Mouse (Mus musculus): ENCODE measurements at regions not wholly inside any gene's neighbourhood (a gene's known extent, or its start where the extent isn't known, plus 50 kb on each side); places are given as distances from the start of the nearest gene placed in this dataset.

DNA sequence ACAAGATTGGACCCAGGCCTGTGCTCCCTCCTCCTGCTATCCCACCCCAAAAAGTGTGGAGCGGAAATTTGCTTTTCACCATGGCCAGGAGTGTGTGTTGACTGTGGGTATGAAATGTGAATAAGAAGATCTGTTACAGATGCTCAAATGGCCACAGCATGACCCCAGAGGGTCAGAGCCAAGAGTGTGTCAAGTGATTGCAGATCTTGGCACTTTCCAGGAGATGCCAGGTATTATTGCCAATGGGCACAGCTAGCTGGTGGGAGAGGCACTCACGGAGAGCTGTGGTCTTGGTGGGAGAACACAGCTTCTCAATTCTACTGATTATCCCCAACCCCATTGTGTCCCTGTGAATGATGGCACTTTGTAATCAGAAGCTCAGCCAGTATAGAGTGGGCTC is 62.7 kb downstream of the Smim20 start:
- H3K4me2 ChIP-seq (ENCODE audit: low read depth, low read length): no peak overlapping the region
- no peak overlapping the region for H3K9ac ChIP-seq (ENCODE audit: low read depth, low read length)
- no peak overlapping the region for H3K4me3 ChIP-seq (ENCODE audit: low read length)
- no peaks in the 10 kb centered on the region for H3K9me3 ChIP-seq (ENCODE audit: control insufficient read depth, low read length)
- no peaks in the 10 kb centered on the region for H3K36me3 ChIP-seq (ENCODE audit: control insufficient read depth, insufficient read depth, low read length)
- no peaks in the 10 kb centered on the region for H3K4me1 ChIP-seq (ENCODE audit: control insufficient read depth, insufficient read depth, low read length)
- no peak overlapping the region for H3K27ac ChIP-seq (ENCODE audit: low read length)
- H3K27me3 ChIP-seq (replicated peaks; ENCODE audit: control insufficient read depth, insufficient read depth, low read length): no peaks in the 10 kb centered on the region
- WGBS: 84% methylated on average over 2 of the region's 2 CpGs
- ATAC-seq: no peak

DNA sequence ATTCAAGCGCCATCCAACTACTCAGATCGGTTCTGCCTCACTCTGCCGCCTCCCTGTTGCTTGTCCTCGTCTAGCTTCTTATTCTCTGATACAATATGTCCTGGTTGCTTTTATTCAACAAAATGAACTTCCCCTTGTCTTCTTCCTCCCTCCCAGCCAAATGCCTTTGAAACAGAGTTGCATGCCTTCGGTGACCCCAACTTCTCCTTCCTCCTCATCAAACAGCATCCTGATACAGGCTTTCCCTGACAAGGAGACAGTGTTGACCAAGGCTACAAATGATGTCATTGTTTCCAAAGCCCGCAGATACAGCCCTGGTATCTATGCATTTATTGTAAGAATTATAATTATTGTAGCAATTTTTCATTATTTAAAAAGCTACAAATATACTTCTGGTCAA is 69.8 kb downstream of the Smim20 start:
- Histone ChIP-seq H3K4me1 (ENCODE audit: control insufficient read depth, insufficient read depth, low read length) (no peaks in the 10 kb centered on the region), H3K9me3 (ENCODE audit: control insufficient read depth, low read length) (no peaks in the 10 kb centered on the region), H3K4me3 (ENCODE audit: low read length) (no peak overlapping the region), H3K27me3 (replicated peaks; ENCODE audit: control insufficient read depth, insufficient read depth, low read length) (no peaks in the 10 kb centered on the region), H3K9ac (ENCODE audit: low read depth, low read length) (no peak overlapping the region), H3K4me2 (ENCODE audit: low read depth, low read length) (no peak overlapping the region), H3K36me3 (ENCODE audit: control insufficient read depth, insufficient read depth, low read length) (no peaks in the 10 kb centered on the region), H3K27ac (ENCODE audit: low read length) (no peak overlapping the region)
- 75% methylated on average over 6 of the region's 6 CpGs for WGBS
- no peak for ATAC-seq

DNA sequence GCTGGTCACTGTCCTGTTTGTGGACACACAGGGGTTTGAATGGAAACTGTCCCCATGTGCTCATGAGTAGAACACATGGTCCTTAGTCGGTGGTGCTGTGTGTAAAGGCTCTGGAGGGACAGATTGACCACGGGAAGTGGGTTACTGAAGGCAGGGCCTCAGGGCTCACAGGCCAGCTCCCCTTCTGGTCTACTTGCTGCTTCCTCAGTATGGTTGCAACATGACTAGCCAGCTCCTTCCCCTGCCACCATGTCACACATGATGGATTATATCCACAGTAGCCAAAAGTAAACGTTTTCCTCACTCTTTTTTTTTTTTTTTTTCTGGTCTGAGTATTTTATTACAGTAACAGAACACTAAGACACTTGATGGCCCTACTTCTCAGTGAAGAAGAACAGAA is 70.9 kb downstream of the Smim20 start:
- Histone ChIP-seq H3K9me3 (ENCODE audit: control insufficient read depth, low read length) (no peaks in the 10 kb centered on the region), H3K4me2 (ENCODE audit: low read depth, low read length) (no peak overlapping the region), H3K36me3 (ENCODE audit: control insufficient read depth, insufficient read depth, low read length) (no peaks in the 10 kb centered on the region), H3K4me1 (ENCODE audit: control insufficient read depth, insufficient read depth, low read length) (no peaks in the 10 kb centered on the region), H3K27ac (ENCODE audit: low read length) (no peak overlapping the region), H3K9ac (ENCODE audit: low read depth, low read length) (no peak overlapping the region), H3K4me3 (ENCODE audit: low read length) (no peak overlapping the region), H3K27me3 (replicated peaks; ENCODE audit: control insufficient read depth, insufficient read depth, low read length) (no peaks in the 10 kb centered on the region)
- 43% methylated on average over 3 of the region's 3 CpGs for WGBS
- no peak for ATAC-seq

DNA sequence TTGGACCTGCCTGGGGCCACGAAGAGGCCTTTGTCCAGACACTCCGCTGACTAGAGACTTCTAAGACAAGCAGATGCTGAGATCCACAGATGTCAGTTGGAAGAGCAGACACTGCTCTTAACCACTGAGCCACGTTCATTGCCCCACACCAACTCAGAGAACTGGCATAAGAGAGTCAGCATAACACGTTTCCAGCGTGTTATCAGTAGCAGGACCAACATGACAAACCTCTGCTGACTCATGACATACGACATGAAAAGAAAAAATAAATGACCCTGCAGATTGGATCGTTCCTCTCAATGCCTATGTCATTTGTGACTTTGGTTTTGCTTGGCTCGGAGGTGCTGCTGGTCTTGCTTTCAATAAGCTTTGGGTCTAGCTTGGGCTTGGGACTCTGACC is 78.3 kb downstream of the Smim20 start:
- 86% methylated on average over 8 of the region's 8 CpGs for whole genome bisulfite sequencing
- 0 out of 2 replicates have a peak, but pooled peaks cover 3% of the 10 kb centered on the region for H3K4me1 ChIP-seq (ENCODE audit: control insufficient read depth, insufficient read depth, low read length)

DNA sequence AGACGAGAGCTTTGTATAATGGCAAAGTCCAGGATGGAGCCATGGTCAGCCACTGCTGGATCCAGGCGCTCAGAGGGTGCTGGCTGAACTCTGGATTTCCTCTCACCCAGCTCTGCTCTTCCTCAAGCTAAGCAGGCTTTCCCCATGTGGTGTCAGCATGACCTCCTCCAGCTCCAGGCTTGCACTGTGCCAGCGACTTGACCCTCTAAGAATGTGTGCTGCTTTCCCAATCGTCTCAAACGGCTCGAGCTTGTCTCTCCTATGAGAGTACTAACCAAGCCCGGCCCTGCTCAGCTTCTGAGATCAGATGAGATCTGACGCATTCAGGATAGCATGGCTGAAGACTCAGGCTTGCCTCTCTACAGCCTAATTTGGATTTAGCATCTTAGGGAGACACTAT is 79.1 kb downstream of the Smim20 start:
- Histone ChIP-seq H3K9ac (ENCODE audit: low read depth, low read length) (no peak overlapping the region), H3K4me2 (ENCODE audit: low read depth, low read length) (no peak overlapping the region), H3K9me3 (ENCODE audit: control insufficient read depth, low read length) (no peaks in the 10 kb centered on the region), H3K4me1 (ENCODE audit: control insufficient read depth, insufficient read depth, low read length) (0 out of 2 replicates have a peak, but pooled peaks cover 3% of the 10 kb centered on the region), H3K27me3 (replicated peaks; ENCODE audit: control insufficient read depth, insufficient read depth, low read length) (no peaks in the 10 kb centered on the region), H3K4me3 (ENCODE audit: low read length) (no peak overlapping the region), H3K27ac (ENCODE audit: low read length) (no peak overlapping the region), H3K36me3 (ENCODE audit: control insufficient read depth, insufficient read depth, low read length) (no peaks in the 10 kb centered on the region)
- 52% methylated on average over 8 of the region's 8 CpGs for WGBS
- ATAC-seq: no peak

More for the DNA sequence above, 78.3 kb downstream of the Smim20 start:
- Histone ChIP-seq H3K4me3 (ENCODE audit: low read length) (no peak overlapping the region), H3K36me3 (ENCODE audit: control insufficient read depth, insufficient read depth, low read length) (no peaks in the 10 kb centered on the region), H3K27me3 (replicated peaks; ENCODE audit: control insufficient read depth, insufficient read depth, low read length) (no peaks in the 10 kb centered on the region), H3K9me3 (ENCODE audit: control insufficient read depth, low read length) (no peaks in the 10 kb centered on the region), H3K9ac (ENCODE audit: low read depth, low read length) (no peak overlapping the region), H3K27ac (ENCODE audit: low read length) (no peak overlapping the region), H3K4me2 (ENCODE audit: low read depth, low read length) (no peak overlapping the region)
- ATAC-seq: no peak

DNA sequence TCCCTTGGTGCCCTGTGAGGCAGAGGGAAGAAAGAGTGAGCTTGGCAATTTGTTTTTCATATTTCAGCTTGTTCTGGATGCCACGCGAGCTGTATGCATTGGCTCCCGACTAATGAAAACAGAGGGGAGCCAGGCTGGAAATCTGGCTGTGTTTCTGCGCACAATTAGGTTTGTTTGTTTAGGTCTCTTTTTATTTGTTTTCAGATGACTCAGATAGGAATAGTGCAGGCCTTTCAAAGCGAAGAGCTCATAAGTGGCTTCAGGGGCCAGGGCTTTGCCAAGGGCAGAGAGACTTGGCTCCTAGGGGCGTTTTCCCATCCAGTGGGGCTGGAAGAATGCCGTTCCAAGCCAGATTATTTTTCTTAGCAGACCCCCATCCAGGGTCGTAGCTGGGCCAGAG is 79.9 kb downstream of the Smim20 start:
- no peak overlapping the region for H3K9ac ChIP-seq (ENCODE audit: low read depth, low read length)
- H3K27me3 ChIP-seq (replicated peaks; ENCODE audit: control insufficient read depth, insufficient read depth, low read length): no peaks in the 10 kb centered on the region
- H3K4me3 ChIP-seq (ENCODE audit: low read length): no peak overlapping the region
- ATAC-seq: no peak
- 0 out of 2 replicates have a peak, but pooled peaks cover 3% of the 10 kb centered on the region for H3K4me1 ChIP-seq (ENCODE audit: control insufficient read depth, insufficient read depth, low read length)
- no peak overlapping the region for H3K4me2 ChIP-seq (ENCODE audit: low read depth, low read length)
- H3K36me3 ChIP-seq (ENCODE audit: control insufficient read depth, insufficient read depth, low read length): no peaks in the 10 kb centered on the region
- 38% methylated on average over 8 of the region's 8 CpGs for WGBS
- no peaks in the 10 kb centered on the region for H3K9me3 ChIP-seq (ENCODE audit: control insufficient read depth, low read length)
- no peak overlapping the region for H3K27ac ChIP-seq (ENCODE audit: low read length)

DNA sequence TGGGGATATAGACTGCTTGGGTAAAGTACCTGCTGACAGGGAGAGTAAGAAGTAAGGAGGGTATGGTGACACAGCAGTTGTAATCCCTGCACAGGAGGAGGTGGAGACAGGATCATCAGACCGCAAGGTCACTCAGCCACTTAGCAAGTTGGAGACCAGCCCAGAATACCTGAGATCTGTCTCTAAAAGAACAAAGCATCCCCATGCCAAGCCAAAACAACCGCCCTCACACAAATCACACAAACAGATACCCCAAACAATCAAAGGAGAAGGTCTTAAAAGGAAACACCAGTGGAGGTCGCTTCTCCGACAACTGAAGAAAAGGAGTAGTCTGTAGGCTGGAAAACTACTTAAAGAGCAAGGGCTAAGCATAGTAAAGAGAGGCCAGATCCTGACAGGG is 86.0 kb downstream of the Smim20 start:
- Histone ChIP-seq H3K27ac (ENCODE audit: low read length) (no peak overlapping the region), H3K4me2 (ENCODE audit: low read depth, low read length) (no peak overlapping the region), H3K27me3 (replicated peaks; ENCODE audit: control insufficient read depth, insufficient read depth, low read length) (no peaks in the 10 kb centered on the region), H3K9me3 (ENCODE audit: control insufficient read depth, low read length) (no peaks in the 10 kb centered on the region), H3K4me1 (ENCODE audit: control insufficient read depth, insufficient read depth, low read length) (no peaks in the 10 kb centered on the region), H3K36me3 (ENCODE audit: control insufficient read depth, insufficient read depth, low read length) (no peaks in the 10 kb centered on the region), H3K9ac (ENCODE audit: low read depth, low read length) (no peak overlapping the region), H3K4me3 (ENCODE audit: low read length) (no peak overlapping the region)
- 60% methylated on average over 4 of the region's 4 CpGs for WGBS
- no peak for ATAC-seq

DNA sequence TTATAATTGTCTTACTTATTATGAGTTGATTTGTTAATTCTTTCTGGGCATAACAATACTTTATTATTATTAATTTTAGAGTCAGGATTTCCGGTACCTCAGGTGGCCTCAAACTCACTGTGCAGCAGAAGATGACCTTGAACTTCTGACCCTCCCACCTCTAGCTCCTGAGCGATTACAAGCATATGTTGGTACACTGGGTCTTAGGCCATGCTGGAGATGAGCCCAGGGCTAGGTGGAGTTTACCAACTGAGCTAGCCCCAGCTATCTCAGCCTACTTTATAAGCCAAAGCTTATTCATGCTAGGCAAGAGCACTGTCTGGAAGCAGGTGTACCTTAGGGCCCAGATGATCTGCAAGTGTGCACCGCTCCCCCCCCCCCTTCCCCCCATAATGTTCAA is 87.4 kb downstream of the Smim20 start:
- H3K4me3 ChIP-seq (ENCODE audit: low read length): no peak overlapping the region
- 0 out of 2 replicates have a peak, but pooled peaks have one; percentile 10 for ATAC-seq
- H3K27ac ChIP-seq (ENCODE audit: low read length): no peak overlapping the region
- H3K36me3 ChIP-seq (ENCODE audit: control insufficient read depth, insufficient read depth, low read length): no peaks in the 10 kb centered on the region
- H3K4me1 ChIP-seq (ENCODE audit: control insufficient read depth, insufficient read depth, low read length): no peaks in the 10 kb centered on the region
- no peaks in the 10 kb centered on the region for H3K27me3 ChIP-seq (replicated peaks; ENCODE audit: control insufficient read depth, insufficient read depth, low read length)
- 93% methylated on average over 3 of the region's 3 CpGs for WGBS
- H3K4me2 ChIP-seq (ENCODE audit: low read depth, low read length): no peak overlapping the region
- H3K9ac ChIP-seq (ENCODE audit: low read depth, low read length): no peak overlapping the region
- no peaks in the 10 kb centered on the region for H3K9me3 ChIP-seq (ENCODE audit: control insufficient read depth, low read length)

DNA sequence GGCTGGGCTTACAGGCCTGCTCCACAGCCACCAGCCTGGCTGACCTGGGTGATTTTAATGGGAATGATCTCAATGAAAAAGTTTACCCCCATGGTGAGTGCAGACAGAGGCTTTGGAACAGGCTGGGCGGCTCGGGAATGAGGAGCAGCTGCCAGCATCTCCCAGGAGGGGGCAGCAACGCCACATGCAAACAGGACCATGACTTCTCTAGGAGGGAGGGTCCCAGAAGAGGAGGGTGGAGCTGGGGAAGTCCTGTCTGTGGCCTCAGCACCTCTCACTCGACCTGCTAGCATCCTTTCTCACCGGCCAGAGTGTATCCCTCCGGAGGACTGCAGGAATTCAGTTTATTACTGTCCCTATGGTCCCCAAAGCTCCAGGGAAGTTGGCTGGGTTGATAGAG is 88.2 kb downstream of the Smim20 start:
- no peaks in the 10 kb centered on the region for H3K9me3 ChIP-seq (ENCODE audit: control insufficient read depth, low read length)
- WGBS: 2% methylated on average over 6 of the region's 6 CpGs
- no peaks in the 10 kb centered on the region for H3K27me3 ChIP-seq (replicated peaks; ENCODE audit: control insufficient read depth, insufficient read depth, low read length)
- no peak overlapping the region for H3K27ac ChIP-seq (ENCODE audit: low read length)
- peak; percentile 81 for ATAC-seq
- no peak overlapping the region for H3K9ac ChIP-seq (ENCODE audit: low read depth, low read length)
- H3K4me2 ChIP-seq (ENCODE audit: low read depth, low read length): no peak overlapping the region
- H3K4me1 ChIP-seq (ENCODE audit: control insufficient read depth, insufficient read depth, low read length): no peaks in the 10 kb centered on the region
- no peak overlapping the region for H3K4me3 ChIP-seq (ENCODE audit: low read length)
- no peaks in the 10 kb centered on the region for H3K36me3 ChIP-seq (ENCODE audit: control insufficient read depth, insufficient read depth, low read length)

DNA sequence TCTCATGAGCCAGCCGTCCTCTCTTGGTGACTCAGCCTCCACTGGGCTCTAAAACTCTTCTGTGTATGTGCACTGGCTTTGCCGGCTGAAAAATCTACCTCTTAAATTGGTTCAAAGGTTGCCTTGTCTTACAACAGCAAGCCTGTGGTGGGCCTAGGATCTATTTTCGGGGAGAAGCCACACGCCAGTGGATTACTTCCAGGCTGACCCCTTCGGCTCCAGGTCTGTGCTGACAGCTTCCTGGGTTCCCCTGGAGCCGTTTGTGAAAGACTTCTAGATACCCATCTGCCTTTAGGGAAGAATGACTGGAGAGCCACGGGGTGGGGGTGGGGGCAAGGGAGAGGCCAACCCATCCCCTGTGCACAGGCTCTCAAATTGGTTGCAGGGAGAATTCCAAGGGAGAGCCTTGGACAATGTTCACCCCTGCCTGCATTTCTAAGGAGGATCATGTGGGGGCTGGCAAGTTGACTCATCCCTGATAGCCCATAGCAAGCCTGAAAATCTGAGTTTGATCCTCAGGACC is 90.3 kb downstream of the Smim20 start:
- H3K27ac ChIP-seq (ENCODE audit: low read length): no peak overlapping the region
- H3K4me3 ChIP-seq (ENCODE audit: low read length): no peak overlapping the region
- no peak overlapping the region for H3K9ac ChIP-seq (ENCODE audit: low read depth, low read length)
- ATAC-seq: no peak
- no peaks in the 10 kb centered on the region for H3K27me3 ChIP-seq (replicated peaks; ENCODE audit: control insufficient read depth, insufficient read depth, low read length)
- no peaks in the 10 kb centered on the region for H3K9me3 ChIP-seq (ENCODE audit: control insufficient read depth, low read length)
- no peaks in the 10 kb centered on the region for H3K36me3 ChIP-seq (ENCODE audit: control insufficient read depth, insufficient read depth, low read length)
- no peak overlapping the region for H3K4me2 ChIP-seq (ENCODE audit: low read depth, low read length)
- no peaks in the 10 kb centered on the region for H3K4me1 ChIP-seq (ENCODE audit: control insufficient read depth, insufficient read depth, low read length)
- WGBS: 58% methylated on average over 7 of the region's 7 CpGs
